Mouse (Mus musculus): Measurements from ENCODE around the gene Gsk3b. TPM values are rescaled to one million over a fixed set of nuclear protein-coding genes. Genes with fewer than 3 reads are reported as not detected.
"Not testable (repeated sequence)": the region's sequence is repeated elsewhere in the genome, so short reads cannot be mapped to it uniquely, and the experiment has no call there.

The Gsk3b gene
- polyA plus RNA-seq, 1 experiment from 2014 or later: 55.3 TPM

DNA sequence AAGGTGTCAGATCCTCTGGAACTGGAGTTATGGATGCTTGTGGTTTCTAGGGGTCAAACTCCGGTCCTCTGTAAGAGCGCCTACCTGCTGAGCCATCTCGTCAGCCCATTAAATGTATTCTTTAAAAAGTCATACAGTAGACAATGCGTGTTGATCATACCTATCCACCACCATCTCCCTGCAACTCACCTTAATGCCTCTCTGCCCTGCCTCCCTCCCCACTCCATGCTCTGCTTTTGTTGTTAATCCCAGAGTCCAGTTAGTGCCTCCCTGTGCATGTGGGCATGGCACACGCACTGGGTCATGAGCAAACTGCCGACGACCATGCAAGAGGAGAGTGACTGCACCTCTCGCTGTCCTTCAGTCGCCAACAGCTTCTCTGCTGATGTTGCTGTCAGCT, 21.2 kb downstream of the Gsk3b start:
- no peak overlapping the region for H3K27ac ChIP-seq
- ATAC-seq (ENCODE audit: insufficient number of reproducible peaks, low FRiP score, low TSS enrichment, low read depth): no peak

DNA sequence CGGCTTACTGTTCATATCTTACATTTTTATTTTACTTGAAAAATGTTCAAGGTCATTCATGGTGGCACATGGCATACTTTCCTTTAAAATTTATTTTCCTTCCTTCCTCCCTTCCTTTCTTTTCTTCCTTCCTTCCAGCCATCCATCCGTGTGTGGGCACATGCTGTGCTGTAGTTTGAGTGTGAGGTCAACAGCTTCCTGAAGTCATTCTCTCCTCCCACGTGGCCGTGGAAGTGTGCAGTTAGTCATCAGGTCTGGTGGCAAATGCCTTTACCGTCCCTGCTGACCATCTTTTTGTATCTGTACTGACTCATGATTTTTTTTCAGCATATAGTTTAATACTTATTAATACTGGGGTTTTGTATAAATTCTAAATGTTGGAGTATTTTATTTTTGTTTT, 21.8 kb downstream of the Gsk3b start:
- ATAC-seq (ENCODE audit: insufficient number of reproducible peaks, low FRiP score, low TSS enrichment, low read depth): no peak
- Histone ChIP-seq H3K9ac (no peak overlapping the region), H3K27ac (no peak overlapping the region)

More for the DNA sequence above, 21.2 kb downstream of the Gsk3b start:
- no peaks in the 10 kb centered on the region for H3K27me3 ChIP-seq
- WGBS: 87% methylated on average over 9 of the region's 9 CpGs
- no peak overlapping the region for H3K4me2 ChIP-seq
- H3K9ac ChIP-seq: no peak overlapping the region
- 0 out of 2 replicates have a peak, but pooled peaks cover 6% of the 10 kb centered on the region for H3K36me3 ChIP-seq
- H3K9me3 ChIP-seq: no peaks in the 10 kb centered on the region
- H3K4me1 ChIP-seq: peaks cover 3% of the 10 kb centered on the region; the same call in 1 of the 2 replicates
- H3K4me3 ChIP-seq: no peak overlapping the region

DNA sequence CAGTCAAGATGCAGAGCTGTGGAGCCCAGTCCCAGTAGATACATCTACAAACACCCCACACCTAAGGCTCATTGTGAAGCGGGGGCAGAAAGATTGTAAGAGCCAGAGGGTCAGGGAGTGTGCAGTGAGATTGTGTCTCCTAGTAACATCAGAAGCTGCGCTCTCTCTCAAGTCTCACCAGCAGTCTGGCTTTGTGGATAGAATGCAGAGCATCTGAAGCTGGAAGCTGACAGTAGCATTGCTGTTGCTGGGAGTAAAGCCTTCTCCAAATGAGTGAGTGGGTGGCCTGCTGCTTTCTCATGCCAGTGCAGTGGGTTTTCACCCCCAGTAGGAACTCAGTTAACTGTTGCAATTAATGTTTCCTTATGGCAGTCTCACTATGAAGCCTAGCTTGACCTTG, 25.3 kb downstream of the Gsk3b start:
- WGBS: 96% methylated on average over 2 of the region's 2 CpGs
- H3K27me3 ChIP-seq: no peaks in the 10 kb centered on the region
- no peak for ATAC-seq (ENCODE audit: insufficient number of reproducible peaks, low FRiP score, low TSS enrichment, low read depth)
- 0 out of 2 replicates have a peak, but pooled peaks cover 6% of the 10 kb centered on the region for H3K36me3 ChIP-seq
- no peak overlapping the region for H3K4me2 ChIP-seq
- no peak overlapping the region for H3K9ac ChIP-seq
- H3K9me3 ChIP-seq: no peaks in the 10 kb centered on the region
- no peak overlapping the region for H3K27ac ChIP-seq
- peaks cover 3% of the 10 kb centered on the region; the same call in 1 of the 2 replicates for H3K4me1 ChIP-seq
- H3K4me3 ChIP-seq: no peak overlapping the region

More for the DNA sequence above, 21.8 kb downstream of the Gsk3b start:
- Histone ChIP-seq H3K36me3 (0 out of 2 replicates have a peak, but pooled peaks cover 6% of the 10 kb centered on the region), H3K4me2 (no peak overlapping the region), H3K27me3 (no peaks in the 10 kb centered on the region), H3K4me1 (peaks cover 3% of the 10 kb centered on the region; the same call in 1 of the 2 replicates), H3K4me3 (no peak overlapping the region), H3K9me3 (no peaks in the 10 kb centered on the region)
- 62% methylated on average over 5 of the region's 5 CpGs for WGBS

DNA sequence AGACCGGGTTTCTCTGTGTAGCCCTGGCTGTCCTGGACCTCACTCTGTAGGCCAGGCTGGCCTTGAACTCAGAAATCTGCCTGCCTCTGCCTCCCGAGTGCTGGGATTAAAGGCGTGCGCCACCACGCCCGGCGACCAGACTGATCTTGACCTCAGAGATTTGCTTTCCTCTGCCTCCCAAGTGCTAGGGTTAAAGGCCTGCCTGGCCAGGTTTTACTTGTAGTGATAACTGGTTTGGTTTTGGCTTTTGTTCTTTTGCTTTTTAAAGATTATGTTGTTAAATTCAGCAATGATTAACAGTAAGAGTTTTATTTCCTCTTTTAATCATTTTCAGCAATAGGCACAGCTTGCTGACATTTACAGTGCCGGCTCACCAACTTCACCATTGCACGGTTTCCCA, 29.1 kb downstream of the Gsk3b start:
- not testable (repeated sequence) for H3K9me3 ChIP-seq; H3K4me1 ChIP-seq; H3K27ac ChIP-seq; ATAC-seq (ENCODE audit: insufficient number of reproducible peaks, low FRiP score, low TSS enrichment, low read depth); H3K27me3 ChIP-seq; H3K9ac ChIP-seq; H3K4me3 ChIP-seq; H3K36me3 ChIP-seq; H3K4me2 ChIP-seq
- WGBS: 91% methylated on average over 9 of the region's 9 CpGs

DNA sequence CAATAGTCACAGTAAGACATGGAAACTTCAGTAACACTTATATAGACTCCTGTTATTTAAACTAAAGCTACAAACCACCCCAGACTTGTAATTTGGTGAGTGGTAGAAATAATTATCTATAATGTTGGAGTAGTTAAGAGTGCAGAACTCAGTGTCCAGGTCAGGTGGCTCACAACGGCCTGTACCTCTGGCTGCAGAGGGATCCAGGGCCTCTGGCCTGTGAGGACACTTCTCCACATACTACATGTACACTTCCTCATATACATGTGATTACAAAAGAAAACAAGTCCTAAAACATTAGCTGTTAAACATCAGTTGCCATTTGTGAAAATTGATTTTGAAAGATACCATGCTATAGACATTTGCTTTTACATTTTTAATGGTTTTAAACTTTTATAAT, 29.9 kb downstream of the Gsk3b start:
- Histone ChIP-seq H3K9me3 (no peaks in the 10 kb centered on the region), H3K9ac (no peak overlapping the region), H3K4me1 (peaks cover 3% of the 10 kb centered on the region; the same call in 1 of the 2 replicates), H3K4me3 (no peak overlapping the region), H3K36me3 (0 out of 2 replicates have a peak, but pooled peaks cover 6% of the 10 kb centered on the region), H3K27ac (no peak overlapping the region), H3K27me3 (no peaks in the 10 kb centered on the region), H3K4me2 (no peak overlapping the region)
- WGBS: 94% methylated on average over 1 of the region's 1 CpGs
- ATAC-seq (ENCODE audit: insufficient number of reproducible peaks, low FRiP score, low TSS enrichment, low read depth): no peak

DNA sequence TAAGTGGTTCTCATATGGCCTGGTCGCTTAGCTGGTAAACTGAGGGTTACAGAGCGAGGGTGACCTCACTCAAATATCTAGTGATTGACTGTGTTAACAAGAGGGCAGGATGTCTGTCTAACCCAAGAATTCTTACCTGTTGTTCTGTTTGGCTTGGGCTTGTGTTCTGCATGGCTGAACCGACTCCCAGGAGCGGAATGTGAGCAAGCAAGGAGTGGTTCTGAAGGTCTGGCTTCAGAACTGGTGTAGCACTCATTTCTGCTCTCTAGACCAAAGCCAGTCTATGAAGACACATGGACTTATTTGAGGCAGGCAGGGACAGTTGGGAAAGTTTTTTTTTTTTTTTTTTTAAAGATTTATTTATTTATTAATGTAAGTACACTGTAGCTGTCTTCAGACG, 30.5 kb downstream of the Gsk3b start:
- no peaks in the 10 kb centered on the region for H3K27me3 ChIP-seq
- H3K9me3 ChIP-seq: no peaks in the 10 kb centered on the region
- no peak overlapping the region for H3K9ac ChIP-seq
- H3K4me3 ChIP-seq: no peak overlapping the region
- WGBS: 80% methylated on average over 5 of the region's 5 CpGs
- ATAC-seq (ENCODE audit: insufficient number of reproducible peaks, low FRiP score, low TSS enrichment, low read depth): no peak
- no peak overlapping the region for H3K4me2 ChIP-seq
- peaks cover 3% of the 10 kb centered on the region; the same call in 1 of the 2 replicates for H3K4me1 ChIP-seq
- H3K27ac ChIP-seq: no peak overlapping the region
- 0 out of 2 replicates have a peak, but pooled peaks cover under 1% of the 10 kb centered on the region for H3K36me3 ChIP-seq

DNA sequence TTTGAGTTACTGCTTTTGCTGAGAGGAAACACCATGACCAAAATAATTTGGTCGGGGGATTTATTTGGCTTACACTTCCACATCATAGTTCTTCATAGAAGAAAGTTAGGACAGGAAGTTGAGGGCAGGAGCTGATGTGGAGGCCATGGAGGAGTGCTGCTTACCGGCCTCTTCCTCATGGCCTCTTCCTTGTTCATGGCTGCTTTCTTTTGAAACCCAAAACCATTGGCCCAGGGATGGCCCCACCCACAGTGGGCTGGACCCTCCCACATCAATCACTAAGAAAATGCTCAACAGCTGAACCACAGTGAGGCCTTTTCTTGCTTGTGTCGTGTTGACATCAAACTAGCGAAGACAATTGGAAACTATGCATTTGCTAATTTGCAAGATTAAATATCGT, 40.4 kb downstream of the Gsk3b start:
- no peaks in the 10 kb centered on the region for H3K27me3 ChIP-seq
- no peaks in the 10 kb centered on the region for H3K9me3 ChIP-seq
- no peak overlapping the region for H3K4me3 ChIP-seq
- H3K4me2 ChIP-seq: no peak overlapping the region
- no peak overlapping the region for H3K27ac ChIP-seq
- WGBS: 76% methylated on average over 5 of the region's 5 CpGs
- ATAC-seq (ENCODE audit: insufficient number of reproducible peaks, low FRiP score, low TSS enrichment, low read depth): no peak
- H3K9ac ChIP-seq: no peak overlapping the region
- peaks cover 14% of the 10 kb centered on the region for H3K4me1 ChIP-seq
- no peaks in the 10 kb centered on the region for H3K36me3 ChIP-seq

DNA sequence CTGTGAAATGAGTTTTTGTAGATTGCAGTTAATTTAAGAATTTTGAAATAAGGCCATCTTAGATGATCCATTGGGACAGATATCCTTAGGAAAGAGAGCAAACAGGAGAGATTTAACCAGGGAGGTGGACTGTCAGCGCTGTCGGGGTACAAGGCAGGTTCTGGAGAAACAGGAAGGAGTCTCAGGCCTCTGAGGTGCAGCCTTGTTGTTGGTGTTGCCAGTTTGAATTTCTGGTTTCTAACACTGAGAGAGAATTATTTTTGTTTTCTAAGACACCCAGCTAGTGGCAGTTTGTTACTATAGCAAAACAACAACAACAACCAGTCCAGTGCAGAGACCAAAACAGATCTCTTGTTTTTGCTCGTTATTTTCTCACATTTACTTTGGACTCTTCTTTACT, 42.2 kb downstream of the Gsk3b start:
- peaks cover 14% of the 10 kb centered on the region for H3K4me1 ChIP-seq
- H3K4me3 ChIP-seq: no peak overlapping the region
- H3K36me3 ChIP-seq: no peaks in the 10 kb centered on the region
- no peaks in the 10 kb centered on the region for H3K27me3 ChIP-seq
- H3K4me2 ChIP-seq: no peak overlapping the region
- ATAC-seq (ENCODE audit: insufficient number of reproducible peaks, low FRiP score, low TSS enrichment, low read depth): no peak
- H3K9me3 ChIP-seq: no peaks in the 10 kb centered on the region
- 64% methylated on average over 3 of the region's 3 CpGs for WGBS
- H3K9ac ChIP-seq: no peak overlapping the region
- H3K27ac ChIP-seq: no peak overlapping the region

DNA sequence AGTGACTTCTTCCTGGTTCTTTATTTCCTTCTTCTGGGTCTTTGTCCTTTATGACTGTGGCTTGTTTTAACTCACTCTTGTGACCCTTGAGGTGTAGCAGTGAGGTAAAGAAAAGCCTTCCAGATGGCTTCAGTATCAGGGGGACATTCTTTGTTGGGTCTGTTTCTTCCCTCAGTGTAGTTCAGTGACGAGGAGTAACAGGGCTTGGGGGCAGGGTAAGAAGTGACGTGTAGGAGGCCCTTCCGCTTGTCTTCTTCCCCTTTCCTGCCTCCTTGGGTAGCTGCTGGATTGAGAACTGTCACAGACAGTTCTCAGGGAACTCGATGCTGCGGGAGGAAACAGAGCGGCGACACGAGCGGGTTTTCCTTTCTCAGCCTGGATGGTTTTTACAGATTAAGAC, 43.0 kb downstream of the Gsk3b start:
- peaks cover 14% of the 10 kb centered on the region for H3K4me1 ChIP-seq
- no peak overlapping the region for H3K4me3 ChIP-seq
- H3K4me2 ChIP-seq: no peak overlapping the region
- H3K9me3 ChIP-seq: no peaks in the 10 kb centered on the region
- no peak overlapping the region for H3K9ac ChIP-seq
- H3K27me3 ChIP-seq: no peaks in the 10 kb centered on the region
- ATAC-seq (ENCODE audit: insufficient number of reproducible peaks, low FRiP score, low TSS enrichment, low read depth): no peak
- H3K27ac ChIP-seq: no peak overlapping the region
- H3K36me3 ChIP-seq: no peaks in the 10 kb centered on the region
- WGBS: 47% methylated on average over 9 of the region's 9 CpGs

DNA sequence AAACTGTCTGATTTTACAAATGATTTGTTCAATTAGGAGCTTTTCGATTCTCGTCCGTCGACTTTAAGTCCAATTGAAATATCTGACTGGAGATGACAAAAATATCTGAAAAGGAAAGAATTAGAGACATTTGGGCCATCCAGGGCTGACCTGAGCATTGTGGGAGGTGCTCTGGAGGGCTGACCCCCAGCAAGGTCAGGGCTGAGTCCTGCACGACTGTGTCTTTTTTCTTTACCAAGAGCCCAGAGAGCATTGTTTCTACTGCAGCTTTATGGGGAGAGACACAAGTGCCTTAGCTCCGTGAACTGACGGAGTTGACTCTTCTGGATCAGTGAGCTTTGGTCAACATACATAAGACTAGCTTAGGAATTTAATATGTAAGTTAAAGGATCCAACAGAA, 43.4 kb downstream of the Gsk3b start:
- Histone ChIP-seq H3K27ac (no peak overlapping the region), H3K9me3 (no peaks in the 10 kb centered on the region), H3K9ac (no peak overlapping the region), H3K4me1 (peaks cover 19% of the 10 kb centered on the region), H3K36me3 (no peaks in the 10 kb centered on the region), H3K4me3 (no peak overlapping the region), H3K4me2 (no peak overlapping the region), H3K27me3 (no peaks in the 10 kb centered on the region)
- ATAC-seq (ENCODE audit: insufficient number of reproducible peaks, low FRiP score, low TSS enrichment, low read depth): no peak
- 75% methylated on average over 7 of the region's 7 CpGs for WGBS

DNA sequence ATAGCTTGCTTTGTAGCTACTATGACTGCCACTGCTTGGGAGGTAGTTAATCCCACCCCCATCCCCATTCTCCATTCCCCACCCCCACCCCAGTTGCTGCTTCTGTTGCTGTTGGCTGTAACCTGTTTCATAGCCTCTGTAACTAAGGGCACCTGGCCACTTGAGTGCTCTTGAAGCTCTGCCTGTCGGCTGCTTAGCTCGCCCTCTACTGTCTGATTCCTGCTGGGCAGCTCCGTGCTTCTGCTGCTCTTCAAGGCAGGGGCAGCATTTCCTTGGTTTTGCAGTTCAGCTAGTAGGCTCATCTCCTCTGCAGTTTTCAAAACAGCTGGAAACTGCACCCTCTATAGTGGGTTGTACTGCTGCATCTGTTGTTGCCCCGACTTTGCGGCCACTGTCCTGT, 48.5 kb downstream of the Gsk3b start:
- Histone ChIP-seq H3K9me3 (no peaks in the 10 kb centered on the region), H3K4me3 (no peak overlapping the region), H3K27me3 (no peaks in the 10 kb centered on the region), H3K36me3 (no peaks in the 10 kb centered on the region), H3K9ac (no peak overlapping the region), H3K4me2 (no peak overlapping the region), H3K27ac (no peak overlapping the region), H3K4me1 (peaks cover 12% of the 10 kb centered on the region)
- no peak for ATAC-seq (ENCODE audit: insufficient number of reproducible peaks, low FRiP score, low TSS enrichment, low read depth)
- 37% methylated on average over 5 of the region's 5 CpGs for WGBS

DNA sequence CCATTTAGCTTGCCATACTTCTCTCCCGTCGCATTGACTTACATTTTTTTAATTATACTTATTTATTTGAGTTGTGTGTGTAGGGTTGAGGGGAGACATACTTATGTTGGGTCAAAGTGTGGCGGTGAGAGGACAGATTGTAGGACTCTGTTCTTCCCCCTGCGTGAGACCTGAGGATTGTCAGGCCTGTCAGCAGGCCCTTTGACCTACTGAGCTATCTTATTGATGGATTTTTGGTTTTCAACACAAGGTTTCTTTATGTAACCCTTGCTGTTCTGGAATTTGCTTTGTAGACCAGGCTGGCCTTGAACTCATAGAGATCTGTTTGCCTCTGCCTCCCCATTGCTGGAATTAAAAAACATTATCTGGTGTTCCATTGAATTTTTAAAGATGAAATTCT, 56.1 kb downstream of the Gsk3b start:
- H3K4me1 ChIP-seq: no peaks in the 10 kb centered on the region
- WGBS: 89% methylated on average over 4 of the region's 4 CpGs
- ATAC-seq (ENCODE audit: insufficient number of reproducible peaks, low FRiP score, low TSS enrichment, low read depth): no peak

DNA sequence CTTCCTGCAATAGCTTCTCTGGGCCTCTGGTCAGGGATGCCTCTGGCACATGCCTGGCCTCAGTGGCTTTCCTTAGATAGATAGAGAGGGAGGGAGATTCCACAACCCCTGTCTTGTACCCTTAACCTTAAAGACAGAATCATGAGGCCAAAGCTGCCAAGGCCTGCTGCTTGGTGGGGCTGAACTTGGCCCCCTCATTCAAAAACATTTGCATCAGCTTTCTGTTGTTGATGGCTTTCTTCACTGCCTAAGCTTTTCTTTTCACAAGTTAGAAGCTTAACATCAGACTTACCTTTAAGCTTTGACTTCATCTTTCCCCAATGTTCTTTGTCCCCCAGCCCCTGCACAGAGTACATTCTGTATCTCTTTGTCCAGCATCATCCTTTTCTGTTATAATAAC, 61.8 kb downstream of the Gsk3b start:
- Histone ChIP-seq H3K27me3 (no peaks in the 10 kb centered on the region), H3K4me2 (no peak overlapping the region), H3K27ac (no peak overlapping the region), H3K36me3 (no peaks in the 10 kb centered on the region), H3K9ac (no peak overlapping the region), H3K4me3 (no peak overlapping the region), H3K9me3 (no peaks in the 10 kb centered on the region), H3K4me1 (no peaks in the 10 kb centered on the region)
- no peak for ATAC-seq (ENCODE audit: insufficient number of reproducible peaks, low FRiP score, low TSS enrichment, low read depth)

More for the DNA sequence above, 56.1 kb downstream of the Gsk3b start:
- Histone ChIP-seq H3K4me2 (no peak overlapping the region), H3K9me3 (no peaks in the 10 kb centered on the region), H3K4me3 (no peak overlapping the region), H3K36me3 (peaks cover 10% of the 10 kb centered on the region; the same call in 1 of the 2 replicates), H3K27ac (no peak overlapping the region), H3K9ac (no peak overlapping the region), H3K27me3 (no peaks in the 10 kb centered on the region)

All from limb, embryonic 15.5 days (tissue).